Mouse (Mus musculus) fat pad, adult 2 months (tissue): ENCODE measurements around the gene Fam45a.

Source experiments
- DNase-seq: peaks from one replicate; pipeline ENCODE4 v3.0.0-alpha.2; 2011; ENCODE audit warnings: low read depth, low spot score; ENCODE audit errors: extremely low read depth

Gene Fam45a

DNA sequence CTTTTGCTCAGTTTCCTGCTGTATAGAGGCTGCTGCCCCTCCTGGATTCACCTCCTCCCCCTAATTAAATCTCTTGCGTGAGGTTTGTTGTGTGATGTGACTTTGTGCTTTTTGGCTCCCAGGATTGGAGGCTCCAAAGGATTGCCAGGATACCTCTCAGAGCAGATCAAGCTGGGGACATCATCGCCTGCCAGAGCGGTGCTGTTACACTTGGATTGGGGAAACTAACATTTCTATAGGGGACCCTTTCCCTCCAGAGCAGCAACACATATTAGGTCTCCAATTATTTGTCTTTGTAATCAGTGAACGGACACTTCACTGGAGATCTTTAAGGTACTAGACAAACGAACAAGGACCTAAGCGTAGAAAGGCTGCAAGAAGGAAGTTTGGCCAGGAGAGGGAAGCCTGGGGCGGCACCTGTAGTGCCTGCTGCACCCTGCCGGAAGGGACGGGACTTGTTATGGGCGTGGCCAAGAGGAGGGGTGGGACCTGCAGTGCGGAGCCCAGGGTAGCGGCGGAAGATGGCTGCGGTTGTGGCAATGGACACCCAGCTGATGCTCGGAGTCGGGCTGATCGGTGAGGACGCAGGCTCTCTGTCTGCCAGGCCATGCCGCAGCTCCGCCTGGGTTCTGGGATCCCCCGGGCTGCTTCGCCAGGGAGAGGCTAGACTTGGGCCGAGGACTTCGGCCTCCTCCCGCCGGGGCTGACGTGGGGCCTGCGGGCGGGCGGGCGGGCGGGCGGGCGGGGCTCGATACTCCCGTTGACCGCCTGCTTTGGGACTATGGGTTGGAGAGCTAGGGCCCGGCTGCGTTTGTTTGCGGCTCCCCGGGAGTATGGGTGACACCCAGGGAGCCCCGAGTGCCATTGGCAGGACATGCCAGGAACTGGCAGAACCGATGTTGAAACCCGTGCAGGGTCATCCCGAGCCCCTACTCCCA lies at the start of gene Fam45a:
Fam45a (plus strand) TSS at position 488 of the 938 bp plus-strand sequence.
- peak; percentile 8 for DNase-seq

GRCm38 (mm10) chr19:60773366-60773765 lies 38.0 kb upstream of the Fam45a start:
- peak; percentile 57 for DNase-seq

GRCm38 (mm10) chr19:60782034-60782433 lies 29.4 kb upstream of the Fam45a start:
- DNase-seq: peak; percentile 68

DNA sequence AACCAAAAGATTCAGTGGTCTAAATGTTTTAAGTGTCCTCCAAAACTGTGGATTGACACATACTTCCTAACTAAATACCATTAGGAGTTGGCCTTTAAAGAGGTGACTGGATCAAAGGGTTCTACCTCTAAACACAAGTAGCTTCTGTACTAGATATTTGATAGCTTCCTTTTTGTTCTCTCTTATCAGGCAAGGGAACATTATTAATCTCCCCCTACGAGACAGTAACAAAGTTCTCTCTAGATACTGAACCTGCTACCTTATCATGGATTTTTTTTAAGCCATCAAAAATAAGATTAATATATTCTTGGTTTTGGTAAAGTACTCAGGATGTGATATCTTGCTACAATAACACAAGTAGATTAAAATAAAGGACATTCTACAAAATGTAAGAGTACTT lies 26.7 kb upstream of the Fam45a start:
- no peak for DNase-seq

DNA sequence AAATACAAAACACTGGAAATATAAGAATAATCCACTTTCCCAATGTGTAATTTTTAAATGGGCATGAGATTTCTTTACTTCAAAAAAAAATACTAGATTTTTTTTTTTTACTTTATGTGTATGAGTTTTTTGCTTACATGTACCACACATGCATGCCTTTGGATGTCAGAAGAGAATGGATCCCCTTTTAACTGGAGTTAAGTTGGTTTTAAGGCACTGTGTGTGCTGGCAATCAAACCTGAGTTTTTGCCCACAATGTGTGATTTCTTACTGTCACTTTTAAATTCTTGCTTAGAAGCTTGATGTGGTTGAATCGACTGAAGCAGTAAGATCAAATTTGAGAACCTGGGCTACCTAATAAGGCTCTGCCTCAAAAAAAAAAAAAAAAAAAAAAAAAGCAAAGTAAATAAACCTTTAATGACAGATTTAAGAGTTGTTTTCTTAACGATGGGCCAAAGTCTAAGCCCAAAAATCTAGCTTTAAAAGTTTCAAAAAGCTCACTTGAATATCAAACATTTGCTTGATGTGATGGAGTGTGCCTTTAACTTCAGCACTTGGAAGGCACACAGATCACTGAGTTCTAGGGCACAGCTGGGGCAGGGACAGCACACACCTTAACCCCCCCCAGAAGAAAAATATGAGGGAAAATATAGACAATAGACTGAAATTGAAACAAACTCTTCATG lies 23.8 kb upstream of the Fam45a start:
- DNase-seq: no peak

GRCm38 (mm10) chr19:60788214-60788960 lies 23.0 kb upstream of the Fam45a start:
- no peak for DNase-seq

GRCm38 (mm10) chr19:60789452-60789851 lies 21.9 kb upstream of the Fam45a start:
- no peak for DNase-seq

GRCm38 (mm10) chr19:60789919-60790506 lies 21.4 kb upstream of the Fam45a start:
- no peak for DNase-seq

DNA sequence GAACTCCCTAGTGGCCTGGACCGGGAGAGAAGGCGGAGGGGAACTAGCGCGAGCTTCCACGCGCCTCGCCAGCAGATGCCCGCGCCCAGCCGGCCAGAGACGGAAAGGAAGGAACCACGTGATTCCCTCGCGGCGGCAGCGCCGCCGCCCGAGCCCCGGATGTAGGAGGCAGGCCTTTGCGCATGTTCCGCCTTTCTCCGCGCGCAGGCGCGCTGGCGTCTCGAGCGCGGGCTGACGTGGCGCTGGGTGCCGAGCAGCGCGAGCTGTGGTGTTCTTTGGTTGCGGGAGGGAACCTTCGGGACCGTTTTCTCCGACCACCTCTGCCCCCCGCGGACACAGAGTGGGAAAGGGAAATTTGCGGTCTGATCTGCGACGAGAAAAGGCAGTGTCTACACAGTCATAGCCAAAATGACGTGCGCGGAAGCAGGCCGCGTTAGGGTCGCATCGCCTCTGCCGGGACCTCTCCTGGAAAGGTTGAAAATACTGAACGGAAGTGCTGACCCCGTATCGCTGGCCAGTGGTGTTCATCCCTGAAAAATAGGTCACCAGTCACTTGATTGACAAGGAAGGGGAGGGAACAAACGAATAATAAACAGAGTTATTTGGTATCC lies 20.7 kb upstream of the Fam45a start, which contains the start of gene Eif3a:
Eif3a (minus strand) TSS at position 108 of the 611 bp plus-strand sequence.
- DNase-seq: no peak

- no peak for DNase-seq
These were observed 20.2 kb upstream of the Fam45a start for GRCm38 (mm10) chr19:60791164-60791563.

GRCm38 (mm10) chr19:60793170-60793707 lies 18.1 kb upstream of the Fam45a start:
- DNase-seq: no peak

GRCm38 (mm10) chr19:60795244-60795643 lies 16.1 kb upstream of the Fam45a start:
- DNase-seq: peak; percentile 81

DNA sequence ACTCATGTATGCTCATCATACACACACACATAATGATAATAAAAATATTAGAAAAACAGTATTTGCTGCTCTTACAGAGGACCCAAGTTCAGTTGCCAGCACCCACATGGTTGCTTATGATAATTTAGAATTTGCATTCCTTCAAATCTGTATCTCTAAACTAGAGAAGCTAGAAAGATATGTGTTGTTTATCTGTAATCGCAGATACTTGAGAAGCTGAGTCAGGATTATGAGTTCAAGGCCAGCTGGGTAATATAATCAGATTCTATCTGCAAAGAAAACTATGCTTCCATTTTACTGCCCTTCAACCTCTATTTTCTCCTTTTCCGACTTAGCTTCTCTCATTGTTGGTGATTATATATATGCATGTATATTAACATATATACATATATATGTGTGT lies 14.0 kb upstream of the Fam45a start:
- DNase-seq: no peak

DNA sequence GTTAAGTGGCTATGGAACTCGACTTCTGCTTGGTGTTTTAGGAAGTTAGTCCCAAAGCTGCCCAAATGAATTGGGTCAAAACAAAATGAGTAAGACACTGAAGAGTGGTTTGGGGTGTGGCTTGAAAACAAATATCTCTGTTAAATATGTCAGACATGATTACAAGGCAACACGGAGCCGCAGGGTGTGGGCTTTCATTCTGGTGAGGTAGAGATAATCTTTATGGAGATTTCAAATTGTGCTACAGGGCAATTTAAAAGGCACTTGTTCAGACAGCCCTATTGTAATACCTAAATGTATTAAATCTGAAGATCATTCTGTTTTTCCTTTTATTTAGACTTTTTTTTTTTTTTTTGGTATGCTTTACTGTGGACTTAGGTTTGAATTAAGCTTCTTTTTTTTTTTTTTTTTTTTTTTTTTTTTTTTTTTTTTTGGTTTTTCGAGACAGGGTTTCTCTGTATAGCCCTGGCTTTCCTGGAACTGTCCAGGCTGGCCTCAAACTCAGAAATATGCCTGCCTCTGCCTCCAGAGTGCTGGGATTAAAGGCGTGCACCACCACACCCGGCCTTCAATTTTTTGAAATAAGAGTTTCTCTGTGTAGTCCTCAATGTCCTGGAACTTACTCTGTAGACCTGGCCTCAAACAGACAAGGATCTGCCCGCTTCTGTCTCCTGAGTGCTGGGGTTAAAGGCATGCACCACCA lies 11.4 kb upstream of the Fam45a start:
- DNase-seq: no peak

DNA sequence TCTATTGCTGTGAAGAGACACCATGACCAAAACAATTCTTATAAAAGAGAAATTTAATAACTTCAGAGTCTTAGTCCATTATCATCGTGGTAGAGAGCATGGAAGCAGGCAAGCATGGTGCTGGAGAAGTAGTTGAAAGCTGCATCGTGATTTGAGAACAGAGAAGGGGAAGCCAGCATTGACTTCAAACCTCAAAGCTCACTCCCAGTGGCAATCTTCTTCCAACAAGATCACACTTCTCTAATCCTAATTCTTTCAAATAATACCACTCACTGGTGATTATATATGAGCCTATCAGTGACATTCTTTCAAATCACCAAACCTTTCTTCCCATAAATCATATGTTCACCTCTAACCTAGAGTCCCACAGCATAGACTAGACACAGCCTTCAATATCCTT lies 6.5 kb upstream of the Fam45a start:
- no peak for DNase-seq

- DNase-seq: no peak
These were observed 1.5 kb upstream of the Fam45a start for GRCm38 (mm10) chr19:60809927-60810326.

- no peak for DNase-seq
These were observed 628 bp downstream of the Fam45a start for GRCm38 (mm10) chr19:60812036-60812389.

GRCm38 (mm10) chr19:60813133-60813532 lies 1.7 kb downstream of the Fam45a start:
- no peak for DNase-seq

GRCm38 (mm10) chr19:60818677-60819076 lies 7.3 kb downstream of the Fam45a start:
- DNase-seq: no peak

- DNase-seq: no peak
These were observed 26.4 kb downstream of the Fam45a start for GRCm38 (mm10) chr19:60837747-60838146.
